Mouse (Mus musculus) urinary bladder, postnatal 4 days (tissue): Measurements from ENCODE around the gene Rnd1.

Experiments
- DNase-seq, 2 experiments: peaks; one replicate each; pipeline ENCODE4 v3.0.0; 2021 to 2022; ENCODE audit warnings: low spot score in 2 of 2

Gene Rnd1

DNA sequence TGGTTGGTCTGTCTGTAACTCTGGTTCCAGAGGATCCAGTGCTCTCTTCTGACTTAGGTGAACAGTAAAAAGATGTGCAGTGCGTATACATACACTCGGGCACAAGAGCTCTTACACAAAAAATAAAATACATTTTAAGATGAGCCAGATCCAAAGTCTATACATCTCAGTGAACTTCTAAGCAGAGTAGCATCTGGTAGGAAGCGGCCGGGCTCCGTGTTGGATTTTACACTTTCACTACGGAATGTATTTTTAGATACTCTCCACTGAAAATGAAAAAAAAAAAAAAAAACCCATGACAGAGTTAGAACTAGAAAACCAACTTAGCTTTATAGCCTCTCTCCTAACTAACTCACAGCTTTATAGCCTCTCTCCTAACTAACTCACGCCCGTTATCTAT lies 3.4 kb upstream of the Rnd1 start:
- DNase-seq = no peak

DNA sequence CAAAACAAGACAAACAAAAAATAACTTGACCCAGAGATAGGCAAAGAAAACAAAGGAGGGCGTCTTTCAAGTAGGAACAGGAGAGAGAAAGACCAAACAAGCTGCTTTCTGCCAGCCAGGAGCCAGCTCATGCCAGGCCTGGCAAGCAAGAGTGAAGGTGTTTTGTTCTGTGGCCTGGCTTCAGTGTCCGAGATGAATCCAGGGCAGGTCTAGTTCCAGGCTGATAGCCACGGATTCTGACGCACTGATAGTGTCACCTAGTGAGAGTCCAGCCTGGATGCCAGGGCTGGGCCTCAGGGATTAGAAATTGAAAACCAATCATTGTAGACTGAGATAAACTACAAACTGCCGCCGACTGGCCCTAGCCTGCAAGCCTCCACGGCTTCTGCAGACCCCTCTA lies 716 bp upstream of the Rnd1 start:
- no peak for DNase-seq

DNA sequence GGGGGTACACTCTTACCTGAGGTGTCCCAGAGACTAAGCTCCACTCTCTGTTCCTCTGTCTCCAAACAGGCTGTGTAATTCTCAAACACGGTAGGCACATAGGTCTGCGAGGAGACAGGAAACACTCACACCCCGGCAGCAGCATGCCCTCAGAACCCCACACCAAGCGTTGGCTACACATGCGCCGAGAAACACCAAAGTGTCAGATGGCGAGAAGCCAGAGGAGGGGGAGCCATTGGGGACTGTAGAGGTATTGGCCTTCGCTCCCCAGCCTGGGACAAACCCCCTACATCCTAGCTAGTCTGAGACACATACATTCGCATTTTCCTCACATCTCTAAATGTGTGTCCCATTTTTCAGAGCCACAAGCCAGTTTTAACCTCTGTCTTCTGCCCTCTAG lies 790 bp downstream of the Rnd1 start:
- DNase-seq = no peak

DNA sequence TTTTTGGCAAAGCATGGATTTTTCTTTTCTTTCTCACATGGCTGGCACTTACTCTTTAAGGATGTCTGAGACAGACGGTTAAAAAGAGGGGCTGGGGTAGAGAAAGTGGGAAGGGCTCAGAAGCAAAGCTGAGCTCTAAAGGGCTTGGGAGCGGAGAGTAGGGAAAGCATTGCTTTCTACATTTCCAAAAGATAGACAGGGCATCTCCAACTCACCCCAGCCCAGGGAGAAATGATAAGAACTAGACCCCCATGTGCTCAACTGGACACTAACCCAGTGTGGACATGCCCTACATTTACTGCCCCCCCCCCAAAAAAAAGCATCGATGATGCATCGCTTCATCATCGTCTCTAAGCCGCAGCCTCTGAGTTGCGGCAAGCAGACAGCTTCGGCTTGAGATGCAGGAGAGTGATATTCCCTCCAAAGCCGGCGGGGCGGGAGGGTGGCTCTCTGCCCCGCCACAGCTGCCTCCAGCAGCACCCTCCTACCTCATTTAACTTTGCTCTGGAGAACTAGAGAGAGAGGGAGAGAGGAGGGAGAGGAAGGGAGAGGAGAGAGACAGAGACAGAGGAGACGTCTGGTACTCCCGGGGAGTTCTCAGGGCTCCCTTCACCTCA lies 1.5 kb downstream of the Rnd1 start:
- no peak for DNase-seq

DNA sequence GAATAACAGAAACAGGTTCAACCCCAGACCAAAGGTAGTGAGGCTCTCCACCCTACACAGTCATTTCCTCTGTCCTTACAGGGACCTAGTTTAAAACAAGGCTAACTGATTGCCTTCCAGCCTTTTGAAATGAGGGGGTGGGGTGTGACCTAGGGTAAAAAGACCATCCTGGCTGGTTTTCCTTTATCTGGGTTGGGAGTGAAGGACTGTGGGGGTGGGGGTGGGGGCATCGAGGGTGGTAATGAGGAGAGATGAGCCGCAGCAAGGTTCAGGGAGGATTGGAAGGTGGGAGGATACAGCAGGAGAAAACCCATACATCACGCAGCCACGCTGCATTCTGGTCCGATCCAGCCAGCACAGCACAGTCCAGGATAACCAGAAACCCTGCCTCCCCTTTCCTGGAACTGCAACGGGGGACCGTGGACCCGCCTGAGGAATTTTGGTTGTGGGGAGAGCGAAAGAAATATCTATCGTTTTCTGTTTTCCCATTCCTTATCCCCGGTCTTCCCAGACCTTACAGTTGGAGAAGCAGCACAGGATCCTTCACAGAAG lies 2.2 kb downstream of the Rnd1 start:
- DNase-seq = no peak

DNA sequence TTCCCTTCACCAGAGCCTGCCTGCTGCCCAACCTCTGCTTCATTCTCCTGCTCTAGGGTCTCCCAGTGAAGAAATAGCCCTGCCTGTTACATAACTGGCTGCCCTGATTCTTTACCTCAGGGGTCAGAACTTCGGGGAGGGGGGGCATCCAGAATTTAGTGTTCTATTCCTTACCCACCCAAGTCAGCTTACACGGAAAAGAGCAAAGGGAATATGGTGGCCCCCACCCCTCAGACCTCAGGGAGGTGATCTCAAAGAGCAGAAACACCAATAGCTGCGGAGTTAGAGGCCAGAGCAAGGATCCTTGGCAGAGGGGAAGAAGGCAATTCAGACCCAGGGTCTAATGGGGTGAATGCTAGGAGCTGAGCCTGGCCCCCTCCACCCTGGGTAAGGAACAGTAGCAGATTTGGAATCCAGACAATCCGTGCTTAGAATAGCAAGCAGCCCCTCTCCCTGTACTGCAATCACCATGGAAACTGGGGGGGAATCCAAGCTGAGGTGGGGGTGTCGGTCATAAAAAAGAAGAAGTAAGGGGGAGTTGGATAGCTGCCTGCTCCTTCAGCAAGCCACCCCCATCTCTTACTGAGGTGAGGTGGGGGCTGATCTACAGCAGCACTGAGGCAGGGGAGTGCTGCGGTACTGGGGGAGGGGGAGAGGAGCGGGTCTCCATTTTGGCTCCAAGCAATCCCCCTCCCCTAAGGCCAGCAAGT lies 2.8 kb downstream of the Rnd1 start:
- no peak for DNase-seq

DNA sequence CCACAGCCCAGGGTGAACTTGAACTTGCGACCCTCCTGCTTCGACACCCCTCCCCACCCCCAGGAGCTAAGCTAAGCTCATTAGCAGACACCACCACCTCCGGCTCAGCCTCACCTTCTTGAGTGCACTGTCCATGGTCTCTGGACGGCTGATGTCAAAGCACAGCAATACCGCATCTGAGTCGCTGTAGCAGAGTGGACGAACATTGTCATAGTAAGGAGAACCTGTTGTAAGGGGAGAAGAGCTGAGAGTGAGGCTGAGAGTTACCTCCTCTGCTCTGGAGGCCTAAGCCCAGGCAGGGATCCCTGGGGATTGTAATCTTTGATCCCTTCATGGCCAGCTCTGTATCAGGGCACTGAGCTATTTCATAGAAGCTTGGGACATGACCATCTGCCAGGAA lies 3.5 kb downstream of the Rnd1 start:
- DNase-seq = no peak

DNA sequence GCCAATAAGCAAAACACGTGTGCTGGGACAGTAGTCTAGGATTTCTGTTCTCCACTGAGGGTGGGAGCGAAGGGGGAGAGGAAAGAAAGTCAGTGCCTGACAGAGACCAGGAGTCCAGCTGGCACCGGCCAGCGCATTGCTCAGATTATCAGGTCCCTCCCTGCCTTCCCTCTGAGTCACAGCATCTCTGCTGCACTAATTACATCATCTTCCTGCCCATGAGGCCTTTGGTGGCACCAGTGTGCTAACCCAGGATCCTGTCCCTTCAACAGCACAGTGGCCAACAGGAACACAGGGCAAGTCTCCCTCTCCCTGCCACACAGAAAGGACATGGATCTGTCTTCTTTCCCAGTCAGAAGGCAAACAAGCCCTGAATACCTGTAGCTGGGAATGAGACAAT lies 4.7 kb downstream of the Rnd1 start:
- DNase-seq = no peak

DNA sequence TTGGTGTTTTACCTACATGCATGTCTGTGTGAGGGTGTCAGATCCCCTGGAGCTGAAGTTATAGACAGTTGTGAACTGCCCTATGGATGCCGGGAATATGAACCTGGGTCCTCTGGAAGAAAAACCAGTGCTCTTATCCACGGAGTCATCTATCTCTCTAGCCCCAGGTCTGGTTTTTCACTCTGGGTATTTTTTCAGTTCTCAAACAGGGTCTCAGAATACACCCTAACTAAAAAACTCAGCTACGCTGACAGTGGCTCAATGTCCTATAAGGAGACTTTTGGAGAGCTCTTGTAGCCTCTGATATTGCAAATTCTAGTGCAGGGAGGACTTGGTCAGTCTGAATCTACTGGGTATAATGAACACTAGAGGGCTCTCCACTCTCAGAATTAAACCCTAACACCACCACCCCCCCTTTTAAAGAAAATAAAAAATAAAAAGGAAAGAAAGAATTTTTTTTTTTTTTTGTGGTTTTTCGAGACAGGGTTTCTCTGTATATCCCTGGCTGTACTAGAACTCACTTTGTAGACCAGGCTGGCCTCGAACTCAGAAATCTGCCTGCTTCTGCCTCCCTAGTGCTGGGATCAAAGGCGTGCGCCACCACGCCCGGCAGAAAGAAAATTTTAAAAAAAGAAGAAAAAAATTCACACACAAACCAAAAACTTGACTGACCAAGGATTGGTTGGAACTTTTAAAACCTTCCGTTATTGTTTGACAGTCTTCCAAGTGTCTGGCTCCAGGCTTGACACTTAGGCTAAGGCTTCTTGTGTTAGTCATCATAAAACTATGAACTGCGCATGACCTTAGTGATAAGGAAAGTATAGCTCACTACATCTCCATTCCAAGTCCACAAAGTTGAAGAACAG lies 13.0 kb downstream of the Rnd1 start:
- no peak for DNase-seq

DNA sequence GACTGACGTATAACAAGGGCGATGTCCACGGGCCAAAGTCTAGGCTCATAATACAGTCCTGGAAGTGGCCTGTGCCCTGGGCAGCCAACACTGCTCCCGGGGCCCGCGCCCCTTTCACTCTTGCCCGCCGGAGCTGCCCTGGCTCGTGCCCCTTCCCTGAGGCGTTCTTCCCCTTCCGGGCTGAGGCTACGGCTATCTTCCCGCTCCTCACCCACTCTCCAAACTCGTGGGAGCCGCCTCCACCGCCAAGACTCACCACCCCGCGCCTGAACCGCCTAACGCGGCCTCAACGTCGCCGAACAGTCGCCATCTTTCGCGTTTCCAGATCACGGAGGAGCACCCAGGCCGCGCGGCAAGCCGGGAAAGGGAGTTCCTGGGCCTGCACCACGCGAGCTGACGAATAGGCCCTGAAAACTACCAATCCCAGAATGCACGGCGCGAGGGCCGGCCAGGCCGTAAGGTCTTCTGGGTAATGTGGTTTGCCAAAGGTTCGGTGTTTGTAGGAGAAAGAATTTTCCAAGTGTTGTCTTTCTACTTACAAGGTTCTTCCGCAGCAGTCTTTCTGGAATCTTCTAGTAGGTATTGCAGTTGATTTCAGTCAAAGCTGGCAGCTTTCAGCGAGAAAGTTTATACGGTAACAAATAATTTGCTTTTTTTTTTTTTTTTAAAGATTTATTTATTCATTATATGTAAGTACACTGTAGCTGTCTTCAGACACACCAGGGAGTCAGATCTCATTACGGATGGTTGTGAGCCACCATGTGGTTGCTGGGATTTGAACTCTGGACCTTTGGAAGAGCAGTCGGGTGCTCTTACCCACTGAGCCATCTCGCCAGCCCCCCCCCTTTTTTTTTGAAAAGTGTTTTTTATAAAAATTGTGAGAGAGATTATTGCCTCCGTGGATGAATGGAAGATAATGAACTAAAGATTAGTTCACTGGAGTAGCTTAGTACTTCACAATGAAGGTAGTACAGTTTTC lies 14.4 kb downstream of the Rnd1 start, which contains the start of gene Ddx23:
Ddx23 (minus strand) TSS at position 328 of the 979 bp plus-strand sequence.
- peak; percentile 92 to 95 for DNase-seq

DNA sequence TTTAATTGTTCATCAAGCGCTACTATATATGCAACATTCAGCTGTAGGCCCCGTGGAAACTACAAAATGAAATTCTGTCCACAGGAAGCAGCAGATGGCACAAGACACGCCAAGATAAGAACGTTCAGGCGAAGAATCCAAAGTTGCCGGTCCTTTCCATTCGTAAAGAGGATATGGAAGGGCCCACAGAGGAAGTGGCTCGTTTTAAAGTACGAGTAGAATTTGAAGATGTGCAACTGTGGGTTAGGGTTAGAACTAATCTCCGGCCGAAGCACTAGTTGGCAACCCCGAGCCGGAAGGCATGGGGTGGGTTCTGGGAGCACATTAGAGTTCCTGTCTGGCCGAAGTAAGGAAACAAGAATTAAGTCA lies 15.1 kb downstream of the Rnd1 start:
- no peak for DNase-seq

DNA sequence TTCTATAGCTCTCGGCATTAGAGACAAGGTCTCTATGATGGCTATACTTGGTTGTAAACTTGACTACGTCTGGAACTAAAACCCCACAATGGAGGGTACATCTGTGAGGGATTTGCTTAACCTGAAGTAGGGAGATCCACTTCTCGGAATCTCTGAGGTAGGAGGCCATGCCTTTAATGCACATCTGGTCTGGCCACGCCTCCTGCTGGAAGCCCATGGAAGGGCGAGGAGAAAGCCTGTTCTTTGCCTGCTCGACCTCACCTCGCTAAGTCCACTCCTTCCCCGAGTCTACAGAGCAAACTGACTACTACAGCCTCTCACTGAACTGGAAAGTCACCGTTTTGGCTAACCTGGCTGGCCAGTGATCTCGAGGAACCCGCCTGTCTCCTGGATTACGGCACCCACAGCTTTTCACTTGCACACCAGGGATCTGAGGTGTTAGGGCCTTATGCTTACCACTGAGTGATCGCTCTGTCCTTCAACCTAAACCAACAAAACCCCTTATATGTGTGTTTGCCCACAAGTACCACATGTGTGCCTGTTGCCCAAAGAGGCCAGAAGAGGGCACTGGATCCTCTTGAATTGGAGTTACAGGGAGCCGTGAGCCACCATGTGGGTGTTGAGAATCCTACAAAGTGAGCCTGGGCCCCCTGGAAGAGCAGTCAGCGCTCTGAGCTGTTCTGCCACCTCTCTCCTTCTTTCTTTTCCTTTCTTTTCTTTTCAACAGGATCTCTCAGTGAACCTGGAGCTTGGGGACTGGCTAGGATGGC lies 20.1 kb downstream of the Rnd1 start:
- DNase-seq = no peak

DNA sequence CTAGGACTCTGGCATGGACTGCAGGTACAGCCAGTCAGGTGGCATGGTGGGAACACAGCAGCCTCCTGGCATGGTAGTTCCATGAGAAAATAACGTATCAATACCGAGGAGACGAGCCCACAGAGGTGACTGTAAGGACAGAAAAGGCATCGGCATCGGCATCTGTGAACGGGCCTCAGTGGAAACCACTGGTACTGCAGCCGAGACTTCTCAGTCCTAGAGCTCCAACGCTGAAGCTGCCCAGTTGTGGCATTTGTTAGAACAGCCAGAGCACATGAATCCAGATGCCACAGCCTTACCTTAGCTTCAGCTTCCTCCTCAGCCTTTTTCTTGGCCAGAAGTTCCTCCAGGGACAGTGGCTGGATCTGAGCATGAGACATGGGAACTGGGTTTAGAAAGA lies 25.1 kb downstream of the Rnd1 start:
- no peak for DNase-seq

DNA sequence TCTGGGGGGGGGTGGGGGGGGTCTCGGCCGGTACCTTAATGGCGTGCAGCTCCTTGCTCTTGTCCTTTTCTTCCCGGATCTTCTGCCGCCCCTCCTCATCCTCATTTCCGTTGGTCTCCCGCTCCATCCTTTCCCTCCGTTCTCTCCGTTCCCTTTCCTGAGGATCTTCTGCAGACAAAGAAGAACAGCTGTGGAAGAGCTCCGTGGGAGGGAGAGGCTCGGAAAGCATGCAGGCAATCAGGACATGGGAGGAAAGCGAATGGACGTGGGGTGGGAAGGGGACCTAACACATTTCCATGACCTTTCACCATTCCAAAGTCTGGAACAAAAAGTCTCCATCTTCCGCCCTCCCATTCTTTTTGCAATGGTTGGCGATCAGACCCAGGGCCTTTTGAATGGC lies 25.8 kb downstream of the Rnd1 start:
- no peak for DNase-seq

DNA sequence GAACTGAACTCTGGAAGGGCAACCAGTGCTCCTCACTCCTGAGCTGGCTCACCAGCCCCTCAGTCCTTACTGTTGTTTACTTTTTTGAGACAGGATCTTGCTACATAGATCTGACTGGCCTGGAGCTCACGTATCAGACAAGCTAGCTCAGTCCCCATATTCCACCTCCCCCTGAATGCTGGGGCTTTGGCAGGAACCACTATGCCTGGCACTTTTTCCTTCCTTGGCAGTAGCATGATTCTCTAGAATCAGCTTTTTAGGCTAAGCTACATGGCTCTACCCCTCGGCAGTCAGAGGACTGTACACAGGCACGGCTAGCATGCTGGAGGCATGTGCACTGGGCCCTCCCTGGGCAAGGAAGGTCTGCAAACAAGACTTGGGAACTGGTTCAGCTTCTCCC lies 29.2 kb downstream of the Rnd1 start:
- DNase-seq = no peak

DNA sequence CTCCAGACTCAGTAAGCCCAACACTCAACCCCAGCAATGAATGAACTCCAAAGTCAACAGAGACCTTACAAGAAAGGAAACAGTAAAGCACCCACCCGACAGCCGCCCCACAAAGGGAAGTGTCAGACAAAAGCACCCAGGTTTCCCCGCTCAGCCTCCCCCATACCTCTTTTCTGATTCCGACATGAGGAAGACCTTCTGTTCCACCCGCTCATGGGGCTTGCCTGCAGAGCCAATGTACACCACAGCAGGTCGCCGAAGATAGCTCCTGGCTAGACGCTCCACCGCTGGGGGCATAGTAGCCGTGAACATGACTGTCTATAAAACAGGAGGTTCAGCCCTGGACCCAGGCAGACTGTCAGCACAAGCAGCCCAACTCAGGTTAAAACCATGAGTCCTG lies 30.0 kb downstream of the Rnd1 start:
- DNase-seq = no peak

DNA sequence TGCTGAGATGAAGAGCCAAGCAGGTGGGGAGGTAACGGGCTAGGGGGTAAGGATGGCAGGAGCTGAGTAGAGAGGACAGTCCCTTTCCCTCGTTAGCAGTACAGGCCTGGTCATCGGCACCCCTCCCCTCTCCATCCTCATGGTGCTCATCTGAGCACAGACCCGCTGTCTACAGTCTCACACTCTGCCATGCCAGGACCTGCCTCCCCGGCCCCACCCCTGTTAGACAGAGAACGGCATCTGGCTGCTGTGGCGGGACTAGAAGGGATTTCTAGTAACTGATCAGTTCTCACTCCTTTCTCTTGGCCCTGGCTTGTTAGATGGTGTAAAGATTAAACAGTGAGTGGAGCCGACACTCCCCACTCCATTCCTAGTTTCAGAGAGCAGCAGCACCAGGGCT lies 30.5 kb downstream of the Rnd1 start:
- no peak for DNase-seq

DNA sequence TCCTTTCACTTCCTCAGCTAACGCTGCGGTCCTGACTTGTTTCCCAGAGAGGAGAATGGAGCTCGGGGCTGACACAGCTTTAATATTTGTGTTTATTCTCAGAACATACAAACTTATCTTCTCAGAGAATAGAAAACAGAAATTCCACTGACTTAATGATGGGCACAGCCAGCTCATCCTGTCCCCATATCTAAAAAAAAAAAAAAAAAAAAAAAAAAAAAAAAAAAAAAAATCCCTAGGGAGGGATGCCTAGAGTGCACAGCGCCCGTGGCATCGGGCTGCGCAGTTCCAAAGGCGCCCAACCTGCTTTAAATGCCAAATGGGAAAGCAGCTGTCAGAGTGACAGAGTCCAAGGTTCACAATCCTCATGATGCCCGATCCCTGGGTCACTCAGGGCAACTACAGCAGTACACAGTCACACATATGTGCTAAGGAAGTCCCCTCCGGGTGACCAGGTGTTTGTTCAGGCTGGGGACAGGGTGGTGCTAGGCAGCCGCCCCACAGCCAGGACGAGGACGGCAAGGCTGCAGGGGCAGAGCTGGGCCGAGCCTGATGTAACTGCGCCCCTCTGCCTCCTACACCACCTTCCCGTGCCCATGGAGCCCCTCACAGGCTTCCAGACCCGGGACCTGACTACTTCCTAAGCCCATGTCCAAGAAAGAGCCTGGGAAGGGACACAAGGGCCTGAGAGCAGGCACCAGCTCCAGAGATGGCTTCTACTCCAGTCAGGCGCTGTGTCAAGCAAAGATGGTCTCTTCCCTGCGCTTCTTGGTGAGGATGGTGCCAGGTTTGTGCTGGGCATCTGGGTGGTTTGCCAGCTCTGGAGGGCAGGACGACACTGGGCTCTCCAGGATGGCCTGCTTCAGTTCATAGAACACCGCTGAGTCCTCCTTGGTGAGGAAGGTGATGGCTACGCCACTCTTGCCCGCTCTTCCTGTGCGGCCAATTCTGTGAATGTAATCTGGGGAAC lies 31.9 kb downstream of the Rnd1 start:
- no peak for DNase-seq

DNA sequence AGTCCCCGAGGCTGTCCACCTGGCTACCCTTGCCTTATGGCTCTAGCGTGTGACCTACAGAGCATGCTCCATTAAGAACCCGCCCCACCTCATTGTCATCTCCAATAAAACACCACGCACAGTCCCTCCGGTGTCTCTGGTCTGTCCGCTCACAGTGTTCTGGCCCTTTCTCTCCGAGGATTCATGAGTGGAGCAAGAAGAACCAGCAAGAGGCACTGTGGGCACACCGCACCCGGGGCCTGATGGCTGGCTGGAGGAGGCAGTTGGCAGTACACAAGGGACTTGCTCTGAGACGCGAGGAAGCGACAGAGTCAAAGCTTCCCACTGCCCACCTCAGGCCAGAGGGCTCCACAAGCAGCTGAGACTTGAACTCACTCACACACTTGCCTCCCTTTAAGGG lies 32.9 kb downstream of the Rnd1 start:
- DNase-seq = no peak
